Comparison of ENCODE assay signal across 11 mouse cellular contexts in the genomic region with DNA sequence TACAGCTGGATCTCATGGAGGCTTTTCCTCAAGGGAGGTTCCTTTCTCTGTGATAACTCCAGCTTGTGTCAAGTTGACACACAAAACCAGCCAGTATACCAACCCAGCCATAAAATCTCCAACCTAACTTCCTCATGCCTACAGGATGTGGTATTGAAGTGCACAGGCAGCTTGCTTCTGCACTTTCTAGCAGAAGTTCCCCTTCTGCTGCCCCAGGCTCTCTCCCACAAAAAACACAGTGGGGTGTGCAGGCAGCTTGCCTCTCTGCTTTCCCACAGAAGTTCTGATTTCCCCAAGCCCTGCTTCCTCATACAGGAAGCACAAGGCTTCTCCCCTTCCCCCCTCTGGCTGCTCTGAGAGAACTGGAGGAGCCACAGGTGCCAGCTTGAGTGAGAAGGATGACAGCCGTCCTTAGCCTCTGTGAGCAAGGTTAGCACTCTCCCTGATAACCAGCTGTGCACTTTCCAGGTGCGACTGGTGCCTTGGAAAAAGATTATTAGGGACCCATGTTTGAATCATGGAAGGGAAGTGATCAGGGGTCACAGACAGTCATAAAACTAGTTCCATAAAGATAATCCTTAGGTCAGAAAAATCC. TPM values are rescaled to one million over a fixed set of nuclear protein-coding genes. Genes with fewer than 3 reads are reported as not detected.
A peak's percentile ranks its signal among the peaks of the same experiment; 100 is the strongest.
DNase-seq lines count a peak whose midpoint lies in the region; ATAC-seq and TF ChIP-seq lines count a peak whose summit lies in the region.
"Had no signal": no experiment of that assay in that cellular context is flagged by ENCODE, and none has a peak within 500 bp of the region (broad histone marks: within the 10 kb centered on the region; RNA-seq: fewer than 3 reads in every experiment).

No protein-coding gene starts in this region.

- no peaks in the 10 kb centered on the region for H3K27me3 ChIP-seq in heart, embryonic 10.5 days (ENCODE audit: insufficient read depth, poor library complexity, severe bottlenecking)
- no peaks in the 10 kb centered on the region for H3K27me3 ChIP-seq in G1E (ENCODE audit: insufficient read depth, low read length)
- H3K27me3 ChIP-seq in cerebellum, adult 2 months (ENCODE audit: control insufficient read depth, insufficient read depth, low read length), result no peaks in the 10 kb centered on the region
- H3K27me3 ChIP-seq: hindbrain, embryonic 15.5 days had no signal

- H3K27ac ChIP-seq in heart, embryonic 10.5 days, result no peak overlapping the region
- no peak overlapping the region for H3K27ac ChIP-seq in cerebellum, adult 2 months (ENCODE audit: insufficient read depth, low read length)
- H3K27ac ChIP-seq: hindbrain, embryonic 15.5 days had no signal

- no peaks in the 10 kb centered on the region for H3K9me3 ChIP-seq in heart, embryonic 10.5 days
- 0 out of 2 replicates have a peak, but pooled peaks cover 3% of the 10 kb centered on the region for H3K9me3 ChIP-seq in G1E (replicated peaks)
- H3K9me3 ChIP-seq: hindbrain, embryonic 15.5 days had no signal

- 39% methylated on average over 2 of the region's 2 CpGs for WGBS in heart, embryonic 10.5 days
- 56% methylated on average over 2 of the region's 2 CpGs for WGBS in cerebellum, adult 2 months

- TF ChIP-seq POLR2A in cerebellum, adult 2 months (IDR thresholded peaks at IDR 0.05; ENCODE audit: borderline replicate concordance, insufficient read depth, low read length), result no peak

- ATAC-seq in G1E (ENCODE audit: extremely low read depth, insufficient number of reproducible peaks, low FRiP score, poor library complexity, severe bottlenecking), result peak; percentile 85
- ATAC-seq in erythroblast, adult 5-6 weeks (replicated peaks; ENCODE audit: low FRiP score, poor library complexity, severe bottlenecking), result no peak

- H3K36me3 ChIP-seq in heart, embryonic 10.5 days, result no peaks in the 10 kb centered on the region
- no peaks in the 10 kb centered on the region for H3K36me3 ChIP-seq in G1E (replicated peaks)
- H3K36me3 ChIP-seq: hindbrain, embryonic 15.5 days had no signal

- H3K4me1 ChIP-seq in heart, embryonic 10.5 days, result no peaks in the 10 kb centered on the region
- H3K4me1 ChIP-seq in G1E (ENCODE audit: insufficient read depth, low read depth, low read length), result peaks cover 23% of the 10 kb centered on the region
- no peaks in the 10 kb centered on the region for H3K4me1 ChIP-seq in cerebellum, adult 2 months (ENCODE audit: control insufficient read depth, insufficient read depth, low read length)
- H3K4me1 ChIP-seq: hindbrain, embryonic 15.5 days had no signal

- DNase-seq in heart, adult 8-10 months (ENCODE audit: low spot score), result peak; percentile 24
- DNase-seq in heart, embryonic 10.5 days (ENCODE audit: low spot score), result no peak
- DNase-seq in G1E (ENCODE audit: low spot score), result peak; percentile 8
- peak; percentile 13 for DNase-seq in induced T-regulatory cell, adult 2 months (ENCODE audit: low read depth)
- DNase-seq in lung, postnatal 4 days, result peak; percentile 11 to 29
- DNase-seq in cerebellum, adult 2 months, result no peak
- DNase-seq in cerebellum, adult 11-12 months, result no peak

- no peak overlapping the region for H3K4me3 ChIP-seq in heart, embryonic 10.5 days
- no peak overlapping the region for H3K4me3 ChIP-seq in G1E (ENCODE audit: low read depth, low read length)
- no peak overlapping the region for H3K4me3 ChIP-seq in cerebellum, adult 2 months (replicated peaks; ENCODE audit: insufficient read depth, low read depth, low read length)
- H3K4me3 ChIP-seq: hindbrain, embryonic 15.5 days; myocyte had no signal

- no peak for TF ChIP-seq CTCF in G1E (IDR thresholded peaks at IDR 0.05; ENCODE audit: low read depth, low read length)
- no peak for TF ChIP-seq CTCF in cerebellum, adult 2 months (IDR thresholded peaks at IDR 0.05; ENCODE audit: borderline replicate concordance, insufficient read depth, low read depth, low read length)

RNA-seq across cellular contexts. Expression of a gene that starts 29.3 kb away (rescaled TPM):
- total RNA-seq in heart, adult 8-10 months (2022), result not detected
- not detected in 2 replicates for polyA plus RNA-seq in heart, embryonic 10.5 days (2016; fragmentation: Nextera tagmentation; extraction: Ambion mirVana)
- total RNA-seq in G1E (2014; fragmentation: Nextera tagmentation) (not detected in 2 replicates), G1E (2017) (0.22 and 1.2 TPM in 2 replicates)
- not detected in 2 replicates for polyA plus RNA-seq in G1E (2012)
- 0.03 TPM in 1 of 2 replicates, not detected in the other for polyA plus RNA-seq in cerebellum, adult 2 months (2012; rRNA removed)
- not detected in 2 replicates for total RNA-seq in erythroblast, adult 5-6 weeks (2015; ENCODE audit: low replicate concordance)
- total RNA-seq in erythroblast, adult 5-6 weeks (2017; ENCODE audit: low replicate concordance), result not detected in 2 replicates
- total RNA-seq: ES-E14 had no signal
- polyA plus RNA-seq: myocyte had no signal

Comparison
In these comparisons a context has a peak if more than half of its experiments do, and no peak if none do; other contexts are left out.
1. DNase-seq: peak in heart, adult 8-10 months (single experiment), G1E (single experiment), induced T-regulatory cell, adult 2 months (single experiment) and lung, postnatal 4 days (2 of 2); none in heart, embryonic 10.5 days (single experiment), cerebellum, adult 2 months (0 of 2) and cerebellum, adult 11-12 months (single experiment).